31 mouse cellular contexts compared by ENCODE assay signal in genomic region chr8:105732186-105732585, GRCm38 (mm10). TPM values are rescaled to one million over a fixed set of nuclear protein-coding genes. Genes with fewer than 3 reads are reported as not detected.
DNase-seq lines count a peak whose midpoint lies in the region; ATAC-seq and TF ChIP-seq lines count a peak whose summit lies in the region.
"Had no signal": no experiment of that assay in that cellular context is flagged by ENCODE, and none has a peak within 500 bp of the region (broad histone marks: within the 10 kb centered on the region; RNA-seq: fewer than 3 reads in every experiment).

No protein-coding gene starts in this region.

- no peak overlapping the region for H3K9ac ChIP-seq in liver, embryonic 12.5 days
- no peak overlapping the region for H3K9ac ChIP-seq in liver, embryonic 11.5 days (ENCODE audit: low read depth, low read length)
- H3K9ac ChIP-seq in liver, embryonic 14.5 days (replicated peaks): no peak overlapping the region
- H3K9ac ChIP-seq: embryonic facial prominence, embryonic 12.5 days; embryonic facial prominence, embryonic 15.5 days; forebrain, embryonic 12.5 days; forebrain, embryonic 15.5 days; heart, embryonic 12.5 days; heart, embryonic 15.5 days; hindbrain, embryonic 14.5 days had no signal

- H3K4me2 ChIP-seq in liver, embryonic 12.5 days: no peak overlapping the region
- no peak overlapping the region for H3K4me2 ChIP-seq in liver, embryonic 11.5 days
- no peak overlapping the region for H3K4me2 ChIP-seq in liver, embryonic 14.5 days (ENCODE audit: low read depth)
- H3K4me2 ChIP-seq: embryonic facial prominence, embryonic 12.5 days; embryonic facial prominence, embryonic 15.5 days; forebrain, embryonic 12.5 days; forebrain, embryonic 15.5 days; heart, embryonic 12.5 days; heart, embryonic 15.5 days; hindbrain, embryonic 14.5 days had no signal

- TF ChIP-seq EP300 in liver, embryonic 14.5 days (IDR thresholded peaks at IDR 0.05; ENCODE audit: low read depth): peak; percentile 60

- peaks cover 20% of the 10 kb centered on the region for H3K4me1 ChIP-seq in liver, embryonic 12.5 days
- H3K4me1 ChIP-seq in liver, embryonic 11.5 days (replicated peaks; ENCODE audit: control insufficient read depth, insufficient read depth, low read length): 0 out of 2 replicates have a peak, but pooled peaks cover 5% of the 10 kb centered on the region
- peaks cover 4 to 9% of the 10 kb centered on the region in 2 experiments; a peak in 3 of 4 replicates for H3K4me1 ChIP-seq in liver, embryonic 14.5 days (replicated peaks; ENCODE audit: control insufficient read depth in 2 of 2, insufficient read depth in 2 of 2, low read length in 1 of 2)
- H3K4me1 ChIP-seq: embryonic facial prominence, embryonic 12.5 days; embryonic facial prominence, embryonic 15.5 days; forebrain, embryonic 12.5 days; forebrain, embryonic 15.5 days; heart, embryonic 15.5 days had no signal

- POLR2A ChIA-PET in Patski (lab: Charles Lee): no interaction called here

- TF ChIP-seq CTCF in Patski (IDR thresholded peaks at IDR 0.05): no peak
- TF ChIP-seq CTCF in liver, embryonic 14.5 days (IDR thresholded peaks at IDR 0.05; ENCODE audit: low read depth): no peak

- no peak overlapping the region for H3K4me3 ChIP-seq in liver, embryonic 12.5 days
- no peak overlapping the region for H3K4me3 ChIP-seq in liver, embryonic 11.5 days (ENCODE audit: low read depth, low read length)
- H3K4me3 ChIP-seq in liver, embryonic 14.5 days (ENCODE audit: insufficient read depth in 1 of 2, low read depth in 2 of 2, low read length in 2 of 2): no peak overlapping the region
- H3K4me3 ChIP-seq: embryonic facial prominence, embryonic 12.5 days; embryonic facial prominence, embryonic 15.5 days; forebrain, embryonic 12.5 days; forebrain, embryonic 15.5 days; heart, embryonic 12.5 days; heart, embryonic 15.5 days had no signal

- H3K27ac ChIP-seq in liver, embryonic 12.5 days: no peak overlapping the region
- H3K27ac ChIP-seq in liver, embryonic 11.5 days (ENCODE audit: low read depth, low read length): no peak overlapping the region
- no peak overlapping the region for H3K27ac ChIP-seq in liver, embryonic 14.5 days
- H3K27ac ChIP-seq: embryonic facial prominence, embryonic 12.5 days; embryonic facial prominence, embryonic 15.5 days; forebrain, embryonic 12.5 days; forebrain, embryonic 15.5 days; heart, embryonic 15.5 days; hindbrain, embryonic 14.5 days; hindbrain, postnatal 0 days had no signal

- no peak for DNase-seq in liver, embryonic 11.5 days (ENCODE audit: low spot score)
- DNase-seq in Patski (ENCODE audit: low read depth, low spot score): no peak
- DNase-seq in liver, embryonic 14.5 days (ENCODE audit: low read depth in 3 of 3, low spot score in 3 of 3): no peak
- DNase-seq in spleen, postnatal 14 days (ENCODE audit: low spot score in 2 of 2): no peak
- no peak for DNase-seq in adrenal gland, adult (ENCODE audit: inconsistent age in 2 of 2, low spot score in 1 of 2)
- no peak for DNase-seq in heart, postnatal 14 days
- DNase-seq: adrenal gland, postnatal 10 days; adrenal gland, postnatal 36 days; cerebellum, adult 11-12 months; cerebellum, adult 8-10 months; cerebellum, postnatal 10 days; cerebellum, postnatal 36 days; gastrocnemius, postnatal 25 days; heart, adult 18-20 months; heart, postnatal 10 days; heart, postnatal 4 days had no signal

- CTCF ChIA-PET in Patski (lab: Charles Lee): interaction anchor here (0.9 to 1.3 kb wide), 2 partner anchors 9 to 18 kb away, joined by 3 to 5 read pairs; no protein-coding TSS in a partner anchor

- no peaks in the 10 kb centered on the region for H3K36me3 ChIP-seq in liver, embryonic 12.5 days
- H3K36me3 ChIP-seq in liver, embryonic 11.5 days (ENCODE audit: control insufficient read depth, insufficient read depth, low read length): no peaks in the 10 kb centered on the region
- H3K36me3 ChIP-seq in liver, embryonic 14.5 days (replicated peaks; ENCODE audit: control insufficient read depth, insufficient read depth, low read depth): no peaks in the 10 kb centered on the region
- H3K36me3 ChIP-seq: heart, embryonic 15.5 days had no signal

- intact Hi-C loops in heart, postnatal 14 days (cut with DNase I): no loop called here

- H3K27me3 ChIP-seq in liver, embryonic 12.5 days (replicated peaks): no peaks in the 10 kb centered on the region
- H3K27me3 ChIP-seq in liver, embryonic 11.5 days (replicated peaks; ENCODE audit: control insufficient read depth, insufficient read depth, low read length): no peaks in the 10 kb centered on the region
- no peaks in the 10 kb centered on the region for H3K27me3 ChIP-seq in Patski
- no peaks in the 10 kb centered on the region for H3K27me3 ChIP-seq in liver, embryonic 14.5 days (ENCODE audit: control insufficient read depth, insufficient read depth, low read length)
- H3K27me3 ChIP-seq: embryonic facial prominence, embryonic 12.5 days; embryonic facial prominence, embryonic 15.5 days; forebrain, embryonic 12.5 days; forebrain, embryonic 15.5 days; heart, embryonic 12.5 days; heart, embryonic 15.5 days had no signal

- WGBS in liver, embryonic 12.5 days (ENCODE audit: insufficient replicate concordance): 35% methylated on average over 5 of the region's 5 CpGs
- WGBS in liver, embryonic 11.5 days: 59% methylated on average over 5 of the region's 5 CpGs
- 29% methylated on average over 5 of the region's 5 CpGs for WGBS in liver, embryonic 14.5 days (ENCODE audit: insufficient replicate concordance)

- in situ Hi-C loops in Patski (cut with MboI; ENCODE audit: low pct_unique_long_range_greater_than_20kb): no loop called here

- 0 out of 2 replicates have a peak, but pooled peaks have one; percentile 42 for ATAC-seq in liver, embryonic 12.5 days
- ATAC-seq in liver, embryonic 11.5 days (replicated peaks; ENCODE audit: low FRiP score): no peak
- ATAC-seq in Patski: peak; percentile 73
- ATAC-seq in liver, embryonic 14.5 days (ENCODE audit: insufficient read depth): peak; percentile 50; the same call in 1 of the 2 replicates
- ATAC-seq in megakaryocyte progenitor cell, adult 5-6 weeks (replicated peaks; ENCODE audit: poor library complexity): peak; percentile 80
- ATAC-seq: activated CD4-positive, CD25-positive, alpha-beta regulatory T cell, adult 4 months; forebrain, embryonic 15.5 days; hindbrain, postnatal 0 days; inflammation-experienced regulatory T-cells, adult 6 months had no signal

- H3K9me3 ChIP-seq in liver, embryonic 12.5 days (replicated peaks): no peaks in the 10 kb centered on the region
- H3K9me3 ChIP-seq in liver, embryonic 11.5 days (ENCODE audit: control insufficient read depth, low read length): no peaks in the 10 kb centered on the region
- no peaks in the 10 kb centered on the region for H3K9me3 ChIP-seq in liver, embryonic 14.5 days (ENCODE audit: control insufficient read depth, low read length)
- H3K9me3 ChIP-seq: embryonic facial prominence, embryonic 12.5 days; embryonic facial prominence, embryonic 15.5 days; forebrain, embryonic 12.5 days; forebrain, embryonic 15.5 days; heart, embryonic 12.5 days; heart, embryonic 15.5 days had no signal

RNA-seq across cellular contexts. Expression of gene Enkd1, which starts 24.2 kb away (rescaled TPM):
- 11.2 and 12.4 TPM in 2 replicates for polyA plus RNA-seq in liver, embryonic 12.5 days (2016; fragmentation: Nextera tagmentation; extraction: Ambion mirVana)
- polyA plus RNA-seq in liver, embryonic 11.5 days (2014; fragmentation: Nextera tagmentation; extraction: Ambion mirVana): 22.3 and 23.6 TPM in 2 replicates
- polyA plus RNA-seq in Patski (2021): 39.5 TPM
- polyA plus RNA-seq in liver, embryonic 14.5 days (2012; rRNA removed): 7.0 and 7.8 TPM in 2 replicates
- 4.8 and 6.5 TPM in 2 replicates for polyA plus RNA-seq in liver, embryonic 14.5 days (2014; fragmentation: Nextera tagmentation; extraction: Ambion mirVana)
- total RNA-seq in megakaryocyte progenitor cell, adult 5-6 weeks (2015): 12.7 and 13.0 TPM in 2 replicates
- 10.4 and 13.9 TPM in 2 replicates for total RNA-seq in megakaryocyte progenitor cell, adult 5-6 weeks (2017)
- total RNA-seq in heart, postnatal 14 days (2021): 1 to 10 TPM; 2.4 to 2.5 TPM

RNA-seq across cellular contexts. Expression of gene 4933405L10Rik, which starts 24.7 kb away (rescaled TPM):
- polyA plus RNA-seq in liver, embryonic 12.5 days (2016; fragmentation: Nextera tagmentation; extraction: Ambion mirVana): 0.23 TPM in 1 of 2 replicates, not detected in the other
- polyA plus RNA-seq in liver, embryonic 11.5 days (2014; fragmentation: Nextera tagmentation; extraction: Ambion mirVana): 0.26 TPM in 1 of 2 replicates, not detected in the other
- polyA plus RNA-seq in Patski (2021): 1.0 TPM
- not detected in 2 replicates for polyA plus RNA-seq in liver, embryonic 14.5 days (2012; rRNA removed)
- polyA plus RNA-seq in liver, embryonic 14.5 days (2014; fragmentation: Nextera tagmentation; extraction: Ambion mirVana): not detected in 2 replicates
- not detected in 2 replicates for total RNA-seq in megakaryocyte progenitor cell, adult 5-6 weeks (2015)
- total RNA-seq in megakaryocyte progenitor cell, adult 5-6 weeks (2017): not detected in 2 replicates
- not detected for total RNA-seq in heart, postnatal 14 days (2021)
- total RNA-seq: adrenal gland, adult 18-20 months; adrenal gland, postnatal 10 days; adrenal gland, postnatal 36 days; gastrocnemius, adult 8-10 months; gastrocnemius, postnatal 25 days; heart, adult 18-20 months; heart, postnatal 10 days; heart, postnatal 4 days; hindbrain, postnatal 0 days had no signal
- polyA plus RNA-seq: activated CD4-positive, CD25-positive, alpha-beta regulatory T cell, adult 4 months; gonadal fat pad, adult 2 months; heart, embryonic 12.5 days; heart, embryonic 15.5 days; inflammation-experienced regulatory T-cells, adult 6 months had no signal

RNA-seq across cellular contexts. Expression of gene Gfod2, which starts 26.3 kb away (rescaled TPM):
- polyA plus RNA-seq in liver, embryonic 12.5 days (2016; fragmentation: Nextera tagmentation; extraction: Ambion mirVana): 4.5 and 5.1 TPM in 2 replicates
- 9.0 and 10.7 TPM in 2 replicates for polyA plus RNA-seq in liver, embryonic 11.5 days (2014; fragmentation: Nextera tagmentation; extraction: Ambion mirVana)
- 23.6 TPM for polyA plus RNA-seq in Patski (2021)
- 0.84 and 0.93 TPM in 2 replicates for polyA plus RNA-seq in liver, embryonic 14.5 days (2012; rRNA removed)
- polyA plus RNA-seq in liver, embryonic 14.5 days (2014; fragmentation: Nextera tagmentation; extraction: Ambion mirVana): 1.1 and 1.8 TPM in 2 replicates
- 0.74 and 1.0 TPM in 2 replicates for total RNA-seq in megakaryocyte progenitor cell, adult 5-6 weeks (2015)
- total RNA-seq in megakaryocyte progenitor cell, adult 5-6 weeks (2017): 1.4 and 4.2 TPM in 2 replicates
- 1 to 10 TPM; 3.6 to 3.7 TPM for total RNA-seq in heart, postnatal 14 days (2021)

RNA-seq across cellular contexts. Expression of gene Pard6a, which starts 31.2 kb away (rescaled TPM):
- polyA plus RNA-seq in liver, embryonic 12.5 days (2016; fragmentation: Nextera tagmentation; extraction: Ambion mirVana): 9.2 and 10.8 TPM in 2 replicates
- polyA plus RNA-seq in liver, embryonic 11.5 days (2014; fragmentation: Nextera tagmentation; extraction: Ambion mirVana): 12.8 and 18.2 TPM in 2 replicates
- polyA plus RNA-seq in Patski (2021): 23.3 TPM
- polyA plus RNA-seq in liver, embryonic 14.5 days (2012; rRNA removed): 5.9 and 6.0 TPM in 2 replicates
- polyA plus RNA-seq in liver, embryonic 14.5 days (2014; fragmentation: Nextera tagmentation; extraction: Ambion mirVana): 6.4 and 7.9 TPM in 2 replicates
- total RNA-seq in megakaryocyte progenitor cell, adult 5-6 weeks (2015): 5.8 and 7.1 TPM in 2 replicates
- 16.2 and 23.9 TPM in 2 replicates for total RNA-seq in megakaryocyte progenitor cell, adult 5-6 weeks (2017)
- total RNA-seq in heart, postnatal 14 days (2021): 1 to 10 TPM; 7.8 to 9.1 TPM

RNA-seq across cellular contexts. Expression of gene Acd, which starts 31.3 kb away (rescaled TPM):
- 32.3 and 34.1 TPM in 2 replicates for polyA plus RNA-seq in liver, embryonic 12.5 days (2016; fragmentation: Nextera tagmentation; extraction: Ambion mirVana)
- polyA plus RNA-seq in liver, embryonic 11.5 days (2014; fragmentation: Nextera tagmentation; extraction: Ambion mirVana): 47.5 and 47.8 TPM in 2 replicates
- 39.2 TPM for polyA plus RNA-seq in Patski (2021)
- polyA plus RNA-seq in liver, embryonic 14.5 days (2012; rRNA removed): 8.8 and 11.0 TPM in 2 replicates
- 20.3 and 23.7 TPM in 2 replicates for polyA plus RNA-seq in liver, embryonic 14.5 days (2014; fragmentation: Nextera tagmentation; extraction: Ambion mirVana)
- 40.1 and 56.7 TPM in 2 replicates for total RNA-seq in megakaryocyte progenitor cell, adult 5-6 weeks (2015)
- total RNA-seq in megakaryocyte progenitor cell, adult 5-6 weeks (2017): 21.4 and 28.1 TPM in 2 replicates
- total RNA-seq in heart, postnatal 14 days (2021): 10 to 100 TPM; 13.8 to 16.9 TPM
